Mouse (Mus musculus) thymus, adult 2 months (tissue): ENCODE data around the gene Clip4.

Experiments used
- CTCF ChIP-seq: fragments of 200-500 bp; IDR thresholded peaks from 2 replicates; pipeline ENCODE4 v1.5.1; 2012; ENCODE audit warnings: mild to moderate bottlenecking, control low read depth, low read length, moderate library complexity, borderline replicate concordance; ENCODE audit not compliant: control insufficient read depth, poor library complexity, insufficient read depth; ENCODE audit errors: extremely low read depth
- POLR2A ChIP-seq: fragments of 200-500 bp; IDR thresholded peaks from 2 replicates; pipeline ENCODE4 v1.6.1; 2012; ENCODE audit warnings: mild to moderate bottlenecking, low read length, control low read depth, moderate library complexity; ENCODE audit not compliant: control insufficient read depth, poor library complexity, insufficient read depth; ENCODE audit errors: extremely low read depth

GRCm38 (mm10) chr17:71775279-71775678 lies 7.0 kb downstream of the Clip4 start:
- TF ChIP-seq CTCF (no peak), POLR2A (no peak)
